Mouse (Mus musculus) liver, embryonic 16.5 days (tissue): ENCODE data around the gene Ank3. TPM values are rescaled to one million over a fixed set of nuclear protein-coding genes. Genes with fewer than 3 reads are reported as not detected.

ENCODE experiments used
- ATAC-seq: fragments of 200-750 bp; cut with Nextera tagmentation; 2 replicates; pipeline ENCODE4 v1.8.0; 2017; ENCODE audit warnings: low read depth, mild to moderate bottlenecking, moderate number of reproducible peaks, moderate library complexity
- H3K27ac ChIP-seq: fragments of 300-500 bp; sonication (generic); 2 replicates; pipeline ENCODE4 v1.5.1; 2014; ENCODE audit warnings: mild to moderate bottlenecking, low read length
- H3K27me3 ChIP-seq: fragments of 300-500 bp; sonication (generic); 2 replicates; pipeline ENCODE4 v1.6.1; 2014; ENCODE audit warnings: low read depth, low read length, mixed read lengths; ENCODE audit not compliant: control insufficient read depth, insufficient read depth
- H3K36me3 ChIP-seq: fragments of 300-500 bp; sonication (generic); 2 replicates; pipeline ENCODE4 v1.6.1; 2014; ENCODE audit warnings: mild to moderate bottlenecking; ENCODE audit not compliant: control insufficient read depth, insufficient read depth
- H3K4me1 ChIP-seq: fragments of 300-500 bp; sonication (generic); 2 replicates; pipeline ENCODE4 v1.6.1; 2014; ENCODE audit warnings: low read depth, low read length, mixed read lengths; ENCODE audit not compliant: control insufficient read depth
- H3K4me2 ChIP-seq: fragments of 300-500 bp; sonication (generic); 2 replicates; pipeline ENCODE4 v1.6.1; 2014; ENCODE audit warnings: low read depth, low read length, mixed read lengths
- H3K4me3 ChIP-seq: fragments of 300-500 bp; sonication (generic); 2 replicates; pipeline ENCODE4 v1.5.1; 2014; ENCODE audit warnings: low read depth, mild to moderate bottlenecking, low read length
- H3K9ac ChIP-seq: fragments of 300-500 bp; sonication (generic); 2 replicates; pipeline ENCODE4 v1.6.1; 2014; ENCODE audit warnings: low read depth, low read length
- H3K9me3 ChIP-seq: fragments of 300-500 bp; sonication (generic); replicated peaks from 2 replicates; pipeline ENCODE4 v1.6.1; 2016; ENCODE audit warnings: low read length; ENCODE audit not compliant: control insufficient read depth
- WGBS: fragments of 180-500 bp; shearing (Covaris S2); extraction: QIAGEN DNeasy Blood & Tissue Kit; methylation state at CpG from one replicate; pipeline ENCODE4 v1.1.7; 2014; ENCODE audit not compliant: insufficient replicate concordance; 5-methylcytosine and 5-hydroxymethylcytosine counted together
- polyA plus RNA-seq: library from polyadenylated mRNA; unstranded; fragments of >200 nt; fragmentation: Nextera tagmentation; extraction: Ambion mirVana; gene quantifications from 2 replicates; pipeline ENCODE4 v1.2.1, GENCODE M21; 2015

The Ank3 gene
- polyA plus RNA-seq, 1 experiment from 2014 or later: 14.0 TPM

DNA sequence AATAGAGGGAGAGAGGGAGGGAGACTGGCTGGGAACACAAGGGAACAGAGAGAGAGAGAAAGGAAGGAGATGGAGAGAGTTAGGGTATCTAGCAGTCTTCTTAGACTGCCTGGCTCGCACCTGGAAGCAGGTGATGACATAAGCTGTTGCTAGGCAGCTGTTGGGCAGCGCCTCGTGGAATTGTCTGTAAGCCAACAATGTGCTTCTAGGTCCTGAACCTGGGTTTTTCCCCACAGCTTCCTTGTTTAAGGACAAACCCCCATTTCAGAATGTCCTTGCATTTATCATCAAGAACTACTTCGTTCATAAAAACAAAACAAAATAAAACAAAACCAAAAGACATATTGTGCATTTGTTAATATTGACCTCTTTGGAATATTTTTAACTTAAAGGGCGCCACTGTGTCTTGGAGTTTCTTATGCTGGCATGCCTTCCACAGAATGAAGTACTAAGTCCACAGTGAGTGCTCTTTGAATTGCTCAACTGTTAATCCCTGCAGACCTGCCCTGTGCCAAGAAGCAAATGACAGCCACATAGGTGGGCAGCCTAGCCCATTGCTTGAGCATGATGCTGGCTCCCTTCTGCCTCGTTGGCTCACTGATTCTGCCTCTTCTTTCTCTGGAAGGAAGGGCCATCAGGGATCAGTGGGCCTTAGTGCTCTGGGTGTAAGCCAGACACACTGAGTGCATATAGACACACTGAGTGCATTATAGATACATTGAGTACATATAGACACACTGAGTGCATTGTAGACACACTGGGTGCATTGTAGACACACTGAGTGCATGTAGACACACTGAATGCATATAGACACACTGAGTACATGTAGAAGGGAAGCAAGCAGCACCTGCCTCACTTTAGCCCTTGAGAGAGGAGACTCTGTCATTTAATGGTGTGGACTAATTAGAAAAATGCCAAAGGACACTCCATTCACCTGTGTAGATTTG is 668.9 kb downstream of the Ank3 start:
- H3K36me3 ChIP-seq: no peaks in the 10 kb centered on the region
- no peak overlapping the region for H3K4me3 ChIP-seq
- no peaks in the 10 kb centered on the region for H3K4me1 ChIP-seq
- H3K27me3 ChIP-seq: no peaks in the 10 kb centered on the region
- H3K27ac ChIP-seq: no peak overlapping the region
- WGBS: 49% methylated on average over 6 of the region's 6 CpGs
- H3K9ac ChIP-seq: no peak overlapping the region
- no peak overlapping the region for H3K4me2 ChIP-seq
- no peaks in the 10 kb centered on the region for H3K9me3 ChIP-seq
- no peak for ATAC-seq

DNA sequence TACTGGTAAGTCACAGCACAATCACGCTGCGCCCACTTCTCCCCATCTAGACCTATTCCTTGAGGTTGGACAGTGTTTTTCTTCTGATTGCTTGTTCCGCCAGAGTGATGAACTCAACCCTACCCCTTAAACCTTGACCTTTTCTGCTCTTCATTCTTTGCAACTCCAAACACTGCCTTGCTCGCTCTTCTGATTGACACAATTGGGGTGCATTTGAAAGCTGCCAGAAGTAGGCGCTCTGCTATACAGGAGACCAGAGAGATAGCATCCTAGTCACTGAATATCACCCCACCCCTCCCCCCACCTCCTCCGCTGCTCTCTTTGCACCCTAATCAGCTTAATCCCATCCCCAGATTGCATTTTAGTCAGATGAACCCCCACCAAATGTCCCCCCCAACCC is 670.7 kb downstream of the Ank3 start:
- 46% methylated on average over 6 of the region's 6 CpGs for WGBS
- Histone ChIP-seq H3K9me3 (no peaks in the 10 kb centered on the region), H3K4me1 (no peaks in the 10 kb centered on the region), H3K4me2 (no peak overlapping the region), H3K36me3 (no peaks in the 10 kb centered on the region), H3K4me3 (no peak overlapping the region), H3K27me3 (no peaks in the 10 kb centered on the region), H3K27ac (no peak overlapping the region), H3K9ac (no peak overlapping the region)
- no peak for ATAC-seq

DNA sequence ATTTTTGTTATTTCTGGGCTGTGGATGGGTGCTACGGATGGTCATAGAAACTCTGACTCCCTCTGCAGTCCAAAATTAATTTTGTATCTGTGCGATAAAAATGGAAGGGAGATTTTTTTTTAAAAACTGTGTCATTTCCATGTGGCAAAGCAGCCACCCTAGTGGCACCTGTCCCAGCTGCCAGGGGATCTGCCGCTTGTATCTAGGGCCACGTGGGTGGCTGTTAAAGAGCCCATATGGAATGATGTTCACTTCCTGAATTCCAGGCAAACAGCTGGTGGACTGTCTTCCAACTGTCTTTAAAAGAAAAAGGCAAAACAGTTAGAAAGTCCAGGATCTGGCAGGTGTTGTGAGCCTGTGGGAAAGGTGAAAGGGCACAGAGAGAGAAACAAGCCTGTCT is 672.8 kb downstream of the Ank3 start:
- Histone ChIP-seq H3K27me3 (no peaks in the 10 kb centered on the region), H3K9me3 (no peaks in the 10 kb centered on the region), H3K27ac (no peak overlapping the region), H3K36me3 (no peaks in the 10 kb centered on the region), H3K4me3 (no peak overlapping the region), H3K9ac (no peak overlapping the region), H3K4me2 (no peak overlapping the region), H3K4me1 (no peaks in the 10 kb centered on the region)
- WGBS: 69% methylated on average over 4 of the region's 4 CpGs
- no peak for ATAC-seq

Other genes starting within 250 kb of the Ank3 start
- 15.7 and 19.6 TPM in 2 replicates for gene Rhobtb1, start 247.3 kb upstream of the Ank3 start, polyA plus RNA-seq
- gene A930033H14Rik, start 185.7 kb upstream of the Ank3 start, polyA plus RNA-seq: 0.44 and 0.47 TPM in 2 replicates
- gene Cdk1, start 45.8 kb upstream of the Ank3 start, polyA plus RNA-seq: 254 and 271 TPM in 2 replicates